Mouse (Mus musculus) c-Kit-positive CD71-positive TER-119-positive erythroid progenitor cells, embryonic 14.5 days (primary cell): ENCODE data around the gene Vgll2.

Experiments
- DNase-seq: peaks from one replicate; pipeline ENCODE4 v3.0.0-alpha.2; 2013; ENCODE audit warnings: low spot score

The Vgll2 gene

GRCm38 (mm10) chr10:52022413-52023212 is at the start of gene Vgll2:
TSS of gene Vgll2 (plus strand) at chr10:52022502.
- no peak for DNase-seq

GRCm38 (mm10) chr10:51975137-51975536 is 47.2 kb upstream of the Vgll2 start:
- no peak for DNase-seq

- no peak for DNase-seq
These were observed 46.7 kb upstream of the Vgll2 start for GRCm38 (mm10) chr10:51975587-51975986.

GRCm38 (mm10) chr10:51981651-51982050 is 40.7 kb upstream of the Vgll2 start:
- no peak for DNase-seq

DNA sequence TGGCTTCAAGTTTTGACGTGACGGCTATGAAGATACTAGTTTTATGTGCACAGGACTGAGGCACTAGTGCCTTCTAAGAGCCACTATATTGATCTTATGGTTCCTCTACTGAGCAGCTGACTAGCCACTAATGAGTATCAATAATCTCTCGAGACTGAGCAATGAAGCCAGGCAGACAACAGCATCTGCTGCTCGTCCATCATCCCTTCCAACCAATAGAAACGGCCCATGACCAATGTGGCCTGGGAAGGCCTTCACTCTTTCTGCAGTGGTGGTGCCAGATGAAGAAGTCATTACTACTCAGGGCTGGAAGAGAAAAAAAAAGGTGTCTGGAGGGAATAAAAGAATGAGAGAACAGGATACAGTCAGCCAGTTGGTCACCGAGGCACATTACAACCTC is 39.9 kb upstream of the Vgll2 start:
- DNase-seq: no peak

DNA sequence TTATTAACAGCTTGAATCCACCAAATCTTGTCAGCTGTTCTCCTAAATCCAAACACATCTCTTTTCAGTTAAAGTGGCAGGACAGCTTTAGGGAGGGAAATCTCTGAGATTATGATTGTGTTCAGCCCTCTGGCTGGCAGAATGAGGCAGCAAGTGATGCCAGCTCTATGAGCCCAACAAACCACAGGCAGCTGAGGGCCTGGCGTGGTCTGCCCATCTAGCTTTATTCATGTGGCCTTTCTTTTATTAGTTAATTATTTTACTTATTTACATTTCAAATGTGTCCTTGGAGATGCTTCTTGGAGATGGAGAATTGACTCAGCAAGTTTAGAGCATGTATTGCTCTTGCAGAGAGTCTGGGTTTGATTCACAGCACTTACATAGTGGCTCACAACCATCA is 3.8 kb upstream of the Vgll2 start:
- no peak for DNase-seq

GRCm38 (mm10) chr10:52021231-52021630 is 1.1 kb upstream of the Vgll2 start:
- no peak for DNase-seq

GRCm38 (mm10) chr10:52021736-52022394 is 437 bp upstream of the Vgll2 start:
- DNase-seq: no peak

DNA sequence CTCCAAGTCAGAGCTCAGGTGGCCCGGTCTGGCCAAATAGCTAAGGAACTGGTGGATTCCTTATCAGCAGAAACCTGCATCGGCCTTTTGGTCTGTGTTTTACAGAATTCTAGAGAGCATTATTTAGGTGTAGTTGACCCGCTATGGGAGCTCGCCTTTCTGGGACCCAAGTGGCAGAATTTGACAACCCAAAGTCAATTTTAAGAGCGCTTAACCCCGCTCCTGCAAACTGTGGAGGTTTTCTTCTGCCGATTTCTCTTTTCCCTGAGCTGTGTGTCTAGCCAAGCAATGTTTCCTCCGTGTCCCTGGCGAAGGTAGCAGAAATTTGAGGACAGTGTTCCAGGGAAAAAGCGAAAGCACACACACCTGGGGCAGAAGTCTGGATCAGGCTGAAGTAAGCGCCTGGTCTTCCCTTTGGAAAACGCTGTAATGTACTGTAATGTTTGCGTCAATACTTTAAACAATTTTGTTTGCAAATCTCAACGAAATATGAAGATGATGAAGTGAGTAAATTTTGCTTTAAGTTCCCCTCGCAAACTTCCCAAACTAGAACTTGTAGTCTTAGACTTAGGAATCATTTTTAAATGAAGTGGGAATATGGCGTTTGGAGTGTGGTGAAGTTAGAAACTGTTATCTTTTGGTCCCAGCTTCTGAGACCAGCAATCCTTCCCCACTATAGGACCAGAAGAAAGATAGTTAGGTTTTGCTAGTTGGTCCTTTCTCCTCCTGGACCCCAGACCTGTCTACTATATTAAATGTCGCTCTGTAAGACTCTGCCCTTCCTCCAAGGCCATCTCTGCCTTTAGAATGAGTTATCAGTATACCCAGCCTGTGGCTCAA is 1.1 kb downstream of the Vgll2 start:
- DNase-seq: no peak

- no peak for DNase-seq
These were observed 1.7 kb downstream of the Vgll2 start for GRCm38 (mm10) chr10:52024053-52024410.

DNA sequence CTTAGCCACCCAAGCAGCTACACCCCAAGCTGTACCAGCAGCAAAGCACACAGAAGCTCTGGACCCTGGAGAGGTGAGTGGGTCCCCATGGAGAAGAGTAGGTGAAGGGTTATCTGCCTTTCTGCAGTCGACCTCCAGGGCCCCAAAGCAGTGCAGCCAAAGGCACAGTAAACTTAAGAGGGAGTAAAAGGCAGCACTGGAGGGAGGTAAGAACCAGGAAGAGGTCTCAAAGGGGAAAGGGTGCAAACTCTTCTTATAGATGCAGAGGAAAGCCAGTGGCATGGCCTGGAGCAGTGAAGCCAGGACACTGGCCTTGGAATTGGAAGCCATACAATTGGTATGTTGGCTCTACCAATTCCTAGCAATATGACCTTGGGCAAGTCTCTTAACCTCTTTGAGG is 3.0 kb downstream of the Vgll2 start:
- DNase-seq: no peak

- no peak for DNase-seq
These were observed 3.5 kb downstream of the Vgll2 start for GRCm38 (mm10) chr10:52025821-52026220.

GRCm38 (mm10) chr10:52027161-52028035 is 5.1 kb downstream of the Vgll2 start:
- no peak for DNase-seq

GRCm38 (mm10) chr10:52028561-52029370 is 6.5 kb downstream of the Vgll2 start:
- no peak for DNase-seq

GRCm38 (mm10) chr10:52029421-52030080 is 7.2 kb downstream of the Vgll2 start:
- DNase-seq: no peak

GRCm38 (mm10) chr10:52033729-52034128 is 11.4 kb downstream of the Vgll2 start:
- DNase-seq: no peak

DNA sequence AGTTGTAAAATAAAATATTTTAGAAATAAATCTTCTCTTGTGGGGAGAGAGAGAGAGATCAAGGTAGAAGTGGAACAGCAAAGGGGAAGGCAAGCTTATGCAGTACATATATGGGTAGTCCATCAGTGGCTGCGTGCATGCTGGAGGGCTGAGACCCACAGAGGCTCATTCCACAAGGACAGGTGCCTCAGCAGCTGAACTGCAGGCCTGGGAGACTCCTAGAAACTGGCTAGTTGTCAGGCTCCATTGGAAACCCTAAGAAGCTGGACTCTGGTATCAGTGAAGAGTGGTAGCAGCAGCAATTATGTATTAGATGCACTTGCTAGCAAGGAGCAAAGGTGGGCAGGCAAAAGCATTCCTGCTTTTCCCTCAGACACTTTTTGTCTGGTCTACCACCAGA is 17.1 kb downstream of the Vgll2 start:
- DNase-seq: no peak

DNA sequence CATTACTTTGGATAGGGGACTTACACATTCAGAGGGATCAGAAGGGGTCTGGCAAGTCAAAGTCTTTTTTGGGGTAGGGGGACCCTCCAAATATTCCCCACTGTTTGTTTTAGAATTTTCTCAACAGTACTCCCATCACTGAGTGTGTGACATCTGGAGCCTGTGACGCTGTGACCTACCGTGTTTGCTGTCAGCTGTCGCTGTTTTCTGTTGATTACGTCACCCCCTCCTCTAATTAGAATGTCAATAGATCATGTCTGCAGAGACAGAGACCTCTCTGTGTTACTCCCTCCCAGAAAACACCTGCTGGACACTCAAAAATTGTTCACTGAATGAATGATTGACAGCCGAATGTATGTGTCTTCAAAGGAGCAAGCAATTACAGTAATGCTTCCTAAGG is 20.8 kb downstream of the Vgll2 start:
- DNase-seq: no peak

GRCm38 (mm10) chr10:52048287-52048686 is 26.0 kb downstream of the Vgll2 start:
- no peak for DNase-seq

DNA sequence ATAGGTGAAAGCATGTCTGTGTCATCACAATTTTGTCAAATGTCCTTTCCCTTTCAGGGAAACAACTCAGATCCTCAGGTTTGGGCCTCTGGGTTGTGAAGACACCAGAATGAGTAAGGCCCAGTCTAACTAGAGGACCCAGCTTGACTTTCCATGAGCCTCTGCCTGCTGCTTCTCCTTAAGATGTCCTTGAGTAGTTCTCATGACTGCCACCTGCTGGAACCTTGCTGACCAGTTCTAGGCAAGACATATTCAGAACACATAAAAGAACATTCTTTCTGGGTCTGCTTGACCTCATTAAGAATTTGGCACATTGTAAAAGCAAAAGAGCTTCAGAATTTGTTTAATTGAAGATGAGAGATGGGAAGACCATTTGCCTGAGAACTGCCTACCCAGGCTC is 50.2 kb downstream of the Vgll2 start:
- DNase-seq: no peak
